Mouse (Mus musculus) kidney, embryonic 15.5 days (tissue): Measurements from ENCODE around the gene Rad1. TPM values are rescaled to one million over a fixed set of nuclear protein-coding genes. Genes with fewer than 3 reads are reported as not detected.
"Not testable (repeated sequence)": the region's sequence is repeated elsewhere in the genome, so short reads cannot be mapped to it uniquely, and the experiment has no call there.

ENCODE experiments used
- ATAC-seq: fragments of 200-750 bp; cut with Nextera tagmentation; replicated peaks from 2 replicates; pipeline ENCODE4 v1.8.0; 2017; ENCODE audit warnings: moderate TSS enrichment; ENCODE audit not compliant: low FRiP score
- H3K27ac ChIP-seq: fragments of 300-500 bp; sonication (generic); 2 replicates; pipeline ENCODE4 v1.5.1; 2015; ENCODE audit warnings: mild to moderate bottlenecking, inconsistent platforms
- H3K27me3 ChIP-seq: fragments of 300-500 bp; sonication (generic); 2 replicates; pipeline ENCODE4 v1.6.1; 2015; ENCODE audit warnings: inconsistent platforms
- H3K36me3 ChIP-seq: fragments of 300-500 bp; sonication (generic); 2 replicates; pipeline ENCODE4 v1.6.1; 2015; ENCODE audit warnings: inconsistent platforms
- H3K4me1 ChIP-seq: fragments of 300-500 bp; sonication (generic); 2 replicates; pipeline ENCODE4 v1.6.1; 2015; ENCODE audit warnings: inconsistent platforms
- H3K4me2 ChIP-seq: fragments of 300-500 bp; sonication (generic); 2 replicates; pipeline ENCODE4 v1.6.1; 2015; ENCODE audit warnings: moderate library complexity, mild to moderate bottlenecking, inconsistent platforms
- H3K4me3 ChIP-seq: fragments of 300-500 bp; sonication (generic); replicated peaks from 2 replicates; pipeline ENCODE4 v1.5.1; 2015; ENCODE audit warnings: mild to moderate bottlenecking, inconsistent platforms
- H3K9ac ChIP-seq: fragments of 300-500 bp; sonication (generic); 2 replicates; pipeline ENCODE4 v1.6.1; 2015; ENCODE audit warnings: mild to moderate bottlenecking, inconsistent platforms
- H3K9me3 ChIP-seq: fragments of 300-500 bp; sonication (generic); replicated peaks from 2 replicates; pipeline ENCODE4 v1.6.1; 2016; ENCODE audit warnings: inconsistent platforms
- WGBS: fragments of 180-500 bp; shearing (Covaris S2); methylation state at CpG from one replicate; pipeline ENCODE4 v1.1.7; 2015; ENCODE audit warnings: mixed read lengths; 5-methylcytosine and 5-hydroxymethylcytosine counted together
- polyA plus RNA-seq: library from polyadenylated mRNA; unstranded; fragments of >200 nt; fragmentation: Nextera tagmentation; extraction: Ambion mirVana; gene quantifications from 2 replicates; pipeline ENCODE4 v1.2.1, GENCODE M21; 2015

Gene Rad1
- polyA plus RNA-seq, 1 experiment from 2014 or later, result 41.3 TPM

DNA sequence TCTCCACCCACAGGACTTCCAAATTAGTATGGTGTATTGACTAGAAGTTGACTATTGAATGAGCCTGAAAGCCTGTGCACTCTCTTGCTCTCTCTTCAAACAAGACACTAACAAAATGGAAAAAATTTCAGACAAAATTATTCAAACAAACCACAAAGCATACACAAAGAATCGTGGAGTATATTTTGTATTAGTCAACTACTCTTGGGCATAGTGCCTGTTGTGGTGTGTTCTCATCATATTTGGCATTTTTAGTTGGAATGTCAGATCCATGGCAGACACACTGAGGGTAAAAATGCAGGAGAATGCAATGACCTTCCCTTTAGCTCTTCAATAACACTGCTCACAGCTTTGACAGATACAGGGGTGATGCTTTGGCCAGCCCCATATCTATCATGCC is 40.1 kb downstream of the Rad1 start:
- no peaks in the 10 kb centered on the region for H3K4me1 ChIP-seq
- H3K27me3 ChIP-seq, result no peaks in the 10 kb centered on the region
- no peak overlapping the region for H3K4me2 ChIP-seq
- no peaks in the 10 kb centered on the region for H3K36me3 ChIP-seq
- 87% methylated on average over 1 of the region's 1 CpGs for WGBS
- ATAC-seq, result no peak
- no peaks in the 10 kb centered on the region for H3K9me3 ChIP-seq
- H3K27ac ChIP-seq, result no peak overlapping the region
- no peak overlapping the region for H3K9ac ChIP-seq
- no peak overlapping the region for H3K4me3 ChIP-seq

DNA sequence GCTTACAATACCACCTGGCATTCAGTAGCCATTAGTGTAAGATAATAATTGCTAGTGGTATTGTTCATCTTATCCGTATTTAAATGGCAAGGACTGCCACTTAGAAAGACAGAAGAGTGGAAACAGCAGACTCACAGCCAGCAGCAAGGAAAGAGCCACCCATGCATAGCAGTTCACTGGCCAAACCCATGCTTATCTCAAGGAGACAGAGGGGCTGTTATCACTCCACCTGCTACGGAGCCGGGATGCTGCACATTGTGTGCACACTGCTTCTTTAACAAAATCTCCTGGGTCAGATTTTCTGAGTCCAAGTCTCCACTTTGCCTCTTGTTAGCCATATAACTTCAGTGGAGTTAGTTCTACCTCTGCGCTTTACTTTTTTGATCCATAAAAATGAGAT is 45.5 kb downstream of the Rad1 start:
- no peak for ATAC-seq
- H3K27me3 ChIP-seq, result no peaks in the 10 kb centered on the region
- WGBS, result 86% methylated on average over 4 of the region's 4 CpGs

DNA sequence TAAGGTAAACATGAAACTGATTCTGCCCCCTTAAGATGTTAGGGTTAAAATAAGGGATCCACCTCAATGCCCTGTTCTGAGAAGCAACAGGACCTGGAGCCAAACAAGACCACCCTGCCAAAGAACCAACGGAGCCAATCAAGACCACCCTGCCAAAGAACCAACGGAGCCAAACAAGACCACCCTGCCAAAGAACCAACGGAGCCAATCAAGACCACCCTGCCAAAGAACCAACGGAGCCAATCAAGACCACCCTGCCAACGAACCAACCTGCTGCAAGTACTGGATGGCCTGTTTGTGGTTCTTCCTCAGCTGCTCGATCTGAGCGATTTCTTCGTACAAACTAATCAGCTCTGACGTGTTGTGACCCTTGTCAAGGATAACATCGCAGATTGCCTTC is 47.5 kb downstream of the Rad1 start:
- ATAC-seq, H3K27me3 ChIP-seq, H3K4me1 ChIP-seq, H3K27ac ChIP-seq, H3K4me2 ChIP-seq, H3K36me3 ChIP-seq, H3K9ac ChIP-seq, H3K4me3 ChIP-seq, H3K9me3 ChIP-seq: not testable (repeated sequence)
- 86% methylated on average over 10 of the region's 10 CpGs for WGBS

More for the DNA sequence above, 45.5 kb downstream of the Rad1 start:
- Histone ChIP-seq H3K4me1 (no peaks in the 10 kb centered on the region), H3K4me3 (no peak overlapping the region), H3K9me3 (no peaks in the 10 kb centered on the region), H3K4me2 (no peak overlapping the region), H3K27ac (no peak overlapping the region), H3K36me3 (no peaks in the 10 kb centered on the region), H3K9ac (no peak overlapping the region)

DNA sequence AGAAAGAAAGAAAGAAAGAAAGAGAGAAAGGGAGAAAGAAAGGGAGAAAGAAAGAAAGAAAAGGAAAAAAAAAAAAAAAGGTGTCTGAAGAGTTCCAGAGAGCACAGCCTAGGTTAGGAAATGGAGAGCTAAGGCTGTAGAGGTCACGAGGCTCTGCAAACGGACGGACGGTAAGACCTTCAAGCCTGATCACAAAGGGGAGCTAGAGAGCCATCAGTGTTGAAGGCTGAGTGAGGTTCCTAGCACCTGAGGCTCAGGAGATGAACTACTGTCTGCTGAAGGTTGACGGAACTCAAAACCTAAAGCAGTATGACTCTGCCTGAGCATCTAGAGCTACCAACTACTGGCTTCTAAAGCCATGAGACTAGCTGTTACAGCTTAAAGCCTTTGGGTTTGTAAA is 48.8 kb downstream of the Rad1 start:
- Histone ChIP-seq H3K4me1 (no peaks in the 10 kb centered on the region), H3K4me2 (no peak overlapping the region), H3K27ac (no peak overlapping the region), H3K36me3 (no peaks in the 10 kb centered on the region), H3K9ac (no peak overlapping the region), H3K27me3 (no peaks in the 10 kb centered on the region), H3K9me3 (no peaks in the 10 kb centered on the region), H3K4me3 (no peak overlapping the region)
- WGBS, result 92% methylated on average over 5 of the region's 5 CpGs
- ATAC-seq, result no peak

DNA sequence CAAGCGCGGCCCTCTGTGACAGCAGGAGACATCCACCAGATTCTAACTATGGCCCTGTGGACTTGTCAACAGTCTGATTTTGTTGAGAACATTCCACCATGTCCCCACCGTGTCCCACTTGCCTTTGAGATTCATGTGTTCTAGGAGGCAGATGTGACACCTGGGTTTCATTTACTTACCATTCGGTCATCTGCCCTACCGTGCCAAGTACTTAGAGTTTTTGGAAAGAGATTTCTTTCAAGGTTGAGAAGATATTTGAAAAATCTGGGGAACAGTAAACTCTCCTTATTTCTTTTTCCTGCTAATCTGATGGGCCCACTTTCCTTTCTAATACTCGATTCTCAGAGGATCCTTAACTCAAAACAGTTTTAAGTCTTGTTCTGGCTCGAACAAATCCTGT is 50.2 kb downstream of the Rad1 start:
- no peaks in the 10 kb centered on the region for H3K36me3 ChIP-seq
- H3K4me3 ChIP-seq, result no peak overlapping the region
- H3K27me3 ChIP-seq, result no peaks in the 10 kb centered on the region
- no peaks in the 10 kb centered on the region for H3K9me3 ChIP-seq
- no peak overlapping the region for H3K4me2 ChIP-seq
- no peak overlapping the region for H3K27ac ChIP-seq
- no peak for ATAC-seq
- peaks cover 7% of the 10 kb centered on the region; the same call in 1 of the 2 replicates for H3K4me1 ChIP-seq
- no peak overlapping the region for H3K9ac ChIP-seq
- WGBS, result 85% methylated on average over 7 of the region's 7 CpGs

DNA sequence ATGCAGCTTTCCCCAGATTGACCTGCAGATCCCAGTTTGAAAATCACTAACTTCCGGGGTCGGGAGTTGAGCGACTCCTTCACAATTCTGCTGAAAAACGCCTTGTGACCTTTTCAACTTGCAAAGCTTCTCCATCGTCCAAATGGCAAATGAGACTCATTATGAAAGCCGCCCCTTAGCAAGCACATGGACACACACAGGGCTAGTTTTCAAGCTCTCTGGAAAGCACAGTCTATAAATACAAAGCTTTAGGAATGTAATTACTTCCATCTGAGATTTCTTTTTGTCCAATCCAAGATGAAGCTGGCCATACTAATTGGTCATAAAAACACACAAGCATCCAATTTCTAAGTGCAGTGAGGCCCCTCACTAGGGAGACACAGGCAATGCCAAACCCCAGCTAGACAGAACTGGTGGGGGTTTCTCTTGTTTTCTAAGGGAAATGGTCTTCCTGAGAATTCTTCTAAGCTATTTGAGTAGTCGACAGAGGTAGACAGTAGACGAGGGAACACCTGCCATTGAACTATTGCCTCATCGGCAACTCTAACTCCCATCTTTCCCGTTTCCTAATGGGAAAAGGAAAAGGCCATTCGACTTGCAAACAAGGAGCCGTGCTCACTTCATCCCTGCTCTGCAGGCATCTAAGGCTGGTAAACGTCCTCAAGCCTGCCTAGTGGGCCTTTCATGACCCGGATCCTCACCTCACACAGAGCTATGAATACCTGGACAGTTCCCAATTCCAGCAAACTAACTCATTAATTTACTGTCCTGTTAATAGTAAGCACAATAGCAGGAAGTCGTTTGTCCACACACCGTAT is 54.7 kb downstream of the Rad1 start:
- Histone ChIP-seq H3K9me3 (no peaks in the 10 kb centered on the region), H3K4me2 (no peak overlapping the region), H3K9ac (no peak overlapping the region), H3K27me3 (no peaks in the 10 kb centered on the region), H3K36me3 (no peaks in the 10 kb centered on the region), H3K4me1 (peaks cover 7% of the 10 kb centered on the region; the same call in 1 of the 2 replicates), H3K27ac (no peak overlapping the region), H3K4me3 (no peak overlapping the region)
- no peak for ATAC-seq
- WGBS, result 64% methylated on average over 16 of the region's 16 CpGs

Other genes with a start within 250 kb of the Rad1 start
- not detected in 2 replicates for gene Gm21973, start 160.6 kb upstream of the Rad1 start, polyA plus RNA-seq
- 2.2 and 2.5 TPM in 2 replicates for gene Agxt2, start 127.5 kb upstream of the Rad1 start, polyA plus RNA-seq
- 12.6 and 12.9 TPM in 2 replicates for gene Dnajc21, start 15.5 kb upstream of the Rad1 start, polyA plus RNA-seq
- 104 and 129 TPM in 2 replicates for gene Brix1, start 71 bp upstream of the Rad1 start, polyA plus RNA-seq
- gene Ttc23l, start 72.7 kb downstream of the Rad1 start, polyA plus RNA-seq, result not detected in 2 replicates
- gene Rai14, start 228.6 kb downstream of the Rad1 start, polyA plus RNA-seq, result 66.4 and 67.8 TPM in 2 replicates